Mouse (Mus musculus) liver, adult 2 months (tissue): ENCODE data around the gene Gm9736.
"Not testable (repeated sequence)": the region's sequence is repeated elsewhere in the genome, so short reads cannot be mapped to it uniquely, and the experiment has no call there.

ENCODE experiments used
- CTCF ChIP-seq: fragments of 200-500 bp; IDR thresholded peaks from 2 replicates; pipeline ENCODE4 v1.5.1; 2011; ENCODE audit warnings: low read depth, low read length, control low read depth
- POLR2A ChIP-seq: fragments of 200-500 bp; IDR thresholded peaks from 2 replicates; pipeline ENCODE4 v1.6.1; 2011; ENCODE audit warnings: low read length, control low read depth; ENCODE audit not compliant: insufficient read depth; ENCODE audit errors: extremely low read depth

DNA sequence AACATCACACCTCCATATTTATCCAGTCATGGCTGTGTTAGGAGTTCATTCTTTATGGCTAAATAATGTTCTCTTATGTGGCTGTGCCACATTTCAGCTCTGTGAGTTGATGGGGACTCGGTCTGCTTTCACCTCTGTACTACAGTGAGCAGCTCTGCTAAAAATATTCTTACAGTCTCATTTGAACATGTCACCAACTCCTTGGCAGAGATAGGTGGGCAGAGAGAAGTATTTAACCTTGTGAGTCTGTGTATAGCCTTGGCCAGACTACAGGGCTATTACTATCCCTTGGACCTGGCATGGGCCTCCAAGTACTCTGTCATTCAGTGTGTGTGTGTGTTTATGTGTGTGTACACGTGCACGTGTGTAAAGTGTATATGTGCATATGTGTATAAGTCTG, 21.0 kb upstream of the Gm9736 start:
- TF ChIP-seq POLR2A, CTCF: not testable (repeated sequence)
